Mouse (Mus musculus) limb, embryonic 11.5 days (tissue): Measurements from ENCODE around the gene Elp4. TPM values are rescaled to one million over a fixed set of nuclear protein-coding genes. Genes with fewer than 3 reads are reported as not detected.
A peak's percentile ranks its signal among the peaks of the same experiment; 100 is the strongest.

Experiments
- ATAC-seq: fragments of 200-750 bp; cut with Nextera tagmentation; 2 replicates; pipeline ENCODE4 v1.8.0; 2017; ENCODE audit warnings: low read depth; ENCODE audit not compliant: insufficient number of reproducible peaks, low FRiP score, low TSS enrichment
- DNase-seq: peaks from one replicate; pipeline ENCODE4 v3.0.0-alpha.2; 2015; ENCODE audit warnings: low spot score
- H3K27ac ChIP-seq: fragments of 300-500 bp; sonication (generic); replicated peaks from 2 replicates; pipeline ENCODE4 v1.5.1; 2014; ENCODE audit warnings: low read depth, mild to moderate bottlenecking, low read length
- H3K27me3 ChIP-seq: fragments of 300-500 bp; sonication (generic); 2 replicates; pipeline ENCODE4 v1.6.1; 2014; ENCODE audit warnings: mild to moderate bottlenecking, low read length, mixed read lengths; ENCODE audit not compliant: control insufficient read depth, insufficient read depth
- H3K36me3 ChIP-seq: fragments of 300-500 bp; sonication (generic); 2 replicates; pipeline ENCODE4 v1.6.1; 2014; ENCODE audit warnings: mild to moderate bottlenecking, low read length, moderate library complexity, mixed read lengths; ENCODE audit not compliant: control insufficient read depth, insufficient read depth
- H3K4me1 ChIP-seq: fragments of 300-500 bp; sonication (generic); 2 replicates; pipeline ENCODE4 v1.6.1; 2014; ENCODE audit warnings: low read length, mixed read lengths; ENCODE audit not compliant: control insufficient read depth, insufficient read depth
- H3K4me2 ChIP-seq: fragments of 300-500 bp; sonication (generic); 2 replicates; pipeline ENCODE4 v1.6.1; 2014; ENCODE audit warnings: low read depth, mild to moderate bottlenecking, moderate library complexity; ENCODE audit not compliant: severe bottlenecking
- H3K4me3 ChIP-seq: fragments of 300-500 bp; sonication (generic); 2 replicates; pipeline ENCODE4 v1.5.1; 2014; ENCODE audit warnings: low read depth, low read length
- H3K9ac ChIP-seq: fragments of 300-500 bp; sonication (generic); 2 replicates; pipeline ENCODE4 v1.6.1; 2014; ENCODE audit warnings: mild to moderate bottlenecking, low read length
- H3K9me3 ChIP-seq: fragments of 300-500 bp; sonication (generic); 2 replicates; pipeline ENCODE4 v1.6.1; 2016; ENCODE audit warnings: low read length; ENCODE audit not compliant: control insufficient read depth
- WGBS: fragments of 180-500 bp; shearing (Covaris S2); extraction: QIAGEN DNeasy Blood & Tissue Kit; methylation state at CpG from one replicate; pipeline ENCODE4 v1.1.7; 2014; 5-methylcytosine and 5-hydroxymethylcytosine counted together
- polyA plus RNA-seq: library from polyadenylated mRNA; unstranded; fragments of >200 nt; fragmentation: Nextera tagmentation; extraction: Ambion mirVana; gene quantifications from 2 replicates; pipeline ENCODE4 v1.2.1, GENCODE M21; 2014

The Elp4 gene
- polyA plus RNA-seq, 1 experiment from 2014 or later: 48.4 TPM

- DNase-seq: peak; percentile 31
- WGBS: 1% methylated on average over 36 of the region's 36 CpGs
- no peaks in the 10 kb centered on the region for H3K36me3 ChIP-seq
These were observed 217.7 kb downstream of the Elp4 start for GRCm38 (mm10) chr2:105686363-105687316.

GRCm38 (mm10) chr2:105685651-105686050, 218.7 kb downstream of the Elp4 start:
- H3K4me3 ChIP-seq: no peak overlapping the region
- no peaks in the 10 kb centered on the region for H3K9me3 ChIP-seq
- no peak for ATAC-seq
- peaks cover 4% of the 10 kb centered on the region; the same call in 1 of the 2 replicates for H3K4me1 ChIP-seq
- 3% methylated on average over 11 of the region's 11 CpGs for WGBS
- H3K9ac ChIP-seq: no peak overlapping the region
- no peak for DNase-seq
- no peak overlapping the region for H3K27ac ChIP-seq
- no peak overlapping the region for H3K4me2 ChIP-seq
- peaks cover 95% of the 10 kb centered on the region for H3K27me3 ChIP-seq
- no peaks in the 10 kb centered on the region for H3K36me3 ChIP-seq

More at GRCm38 (mm10) chr2:105686363-105687316, 217.7 kb downstream of the Elp4 start:
- ATAC-seq: no peak
- Histone ChIP-seq H3K4me3 (no peak overlapping the region), H3K27me3 (peaks cover 93% of the 10 kb centered on the region), H3K4me1 (no peaks in the 10 kb centered on the region), H3K4me2 (no peak overlapping the region), H3K9ac (no peak overlapping the region), H3K9me3 (no peaks in the 10 kb centered on the region), H3K27ac (no peak overlapping the region)

- no peaks in the 10 kb centered on the region for H3K9me3 ChIP-seq
- peaks cover 95% of the 10 kb centered on the region for H3K27me3 ChIP-seq
- H3K4me3 ChIP-seq: no peak overlapping the region
- ATAC-seq: no peak
- H3K4me1 ChIP-seq: peaks cover 4% of the 10 kb centered on the region
- no peak overlapping the region for H3K9ac ChIP-seq
- WGBS: 2% methylated on average over 11 of the region's 11 CpGs
- no peak overlapping the region for H3K27ac ChIP-seq
- no peaks in the 10 kb centered on the region for H3K36me3 ChIP-seq
- no peak overlapping the region for H3K4me2 ChIP-seq
- peak; percentile 43 for DNase-seq
These were observed 219.2 kb downstream of the Elp4 start for GRCm38 (mm10) chr2:105684991-105685650.

GRCm38 (mm10) chr2:105683771-105684410, 220.5 kb downstream of the Elp4 start:
- Histone ChIP-seq H3K27me3 (peaks cover 95% of the 10 kb centered on the region), H3K9ac (no peak overlapping the region), H3K9me3 (no peaks in the 10 kb centered on the region), H3K4me3 (no peak overlapping the region), H3K27ac (no peak overlapping the region), H3K4me1 (peaks cover 4% of the 10 kb centered on the region), H3K4me2 (no peak overlapping the region), H3K36me3 (no peaks in the 10 kb centered on the region)
- DNase-seq (peak; percentile 25), ATAC-seq (no peak)
- WGBS: under 1% methylated on average over 22 of the region's 22 CpGs

- Histone ChIP-seq H3K9ac (no peak overlapping the region), H3K4me3 (no peak overlapping the region), H3K9me3 (no peaks in the 10 kb centered on the region), H3K27me3 (peaks cover 94% of the 10 kb centered on the region), H3K27ac (no peak overlapping the region), H3K36me3 (no peaks in the 10 kb centered on the region), H3K4me1 (peaks cover 4% of the 10 kb centered on the region), H3K4me2 (no peak overlapping the region)
- no peak for ATAC-seq
- DNase-seq: peak; percentile 53
- WGBS: 2% methylated on average over 21 of the region's 21 CpGs
These were observed 221.6 kb downstream of the Elp4 start for GRCm38 (mm10) chr2:105682634-105683351.

- Histone ChIP-seq H3K9me3 (no peaks in the 10 kb centered on the region), H3K4me1 (peaks cover 4% of the 10 kb centered on the region), H3K4me3 (no peak overlapping the region), H3K27me3 (peaks cover 94% of the 10 kb centered on the region), H3K27ac (no peak overlapping the region), H3K9ac (no peak overlapping the region), H3K36me3 (no peaks in the 10 kb centered on the region), H3K4me2 (no peak overlapping the region)
- 0% methylated on average over 23 of the region's 23 CpGs for WGBS
- DNase-seq: peak; percentile 44
- no peak for ATAC-seq
These were observed 222.3 kb downstream of the Elp4 start for GRCm38 (mm10) chr2:105682011-105682501.

GRCm38 (mm10) chr2:105680999-105681710, 223.2 kb downstream of the Elp4 start:
- Histone ChIP-seq H3K36me3 (no peaks in the 10 kb centered on the region), H3K9me3 (no peaks in the 10 kb centered on the region), H3K4me2 (no peak overlapping the region), H3K9ac (no peak overlapping the region), H3K4me1 (peaks cover 6% of the 10 kb centered on the region), H3K27ac (no peak overlapping the region), H3K4me3 (no peak overlapping the region), H3K27me3 (peaks cover 94% of the 10 kb centered on the region)
- DNase-seq (peak; percentile 72), ATAC-seq (0 out of 2 replicates have a peak, but pooled peaks have one; percentile 37)
- under 1% methylated on average over 30 of the region's 30 CpGs for WGBS
